Mouse (Mus musculus) olfactory bulb, adult 2 months (tissue): Measurements from ENCODE around the gene Zfp574. TPM values are rescaled to one million over a fixed set of nuclear protein-coding genes. Genes with fewer than 3 reads are reported as not detected.

Experiments used
- H3K27ac ChIP-seq: fragments of 200-500 bp; 2 replicates; pipeline ENCODE4 v1.5.1; 2012; ENCODE audit warnings: low read depth, low read length; ENCODE audit not compliant: insufficient read depth
- H3K4me1 ChIP-seq: fragments of 200-500 bp; 2 replicates; pipeline ENCODE4 v1.6.1; 2012; ENCODE audit warnings: low read length; ENCODE audit not compliant: control insufficient read depth, insufficient read depth
- H3K4me3 ChIP-seq: fragments of 200-500 bp; 2 replicates; pipeline ENCODE4 v1.5.1; 2012; ENCODE audit warnings: mild to moderate bottlenecking, low read depth, low read length, moderate library complexity; ENCODE audit not compliant: insufficient read depth
- CTCF ChIP-seq: fragments of 200-500 bp; IDR thresholded peaks from 2 replicates; pipeline ENCODE4 v1.5.1; 2012; ENCODE audit warnings: low read depth, mild to moderate bottlenecking, low read length, moderate library complexity; ENCODE audit not compliant: insufficient read depth
- POLR2A ChIP-seq: fragments of 200-500 bp; IDR thresholded peaks from 2 replicates; pipeline ENCODE4 v1.6.1; 2012; ENCODE audit warnings: mild to moderate bottlenecking, low read depth, low read length, moderate library complexity; ENCODE audit not compliant: insufficient read depth
- WGBS: fragments of 180-500 bp; shearing (Covaris S2); methylation state at CpG from one replicate; pipeline ENCODE4 v1.1.7; 2018; 5-methylcytosine and 5-hydroxymethylcytosine counted together
- polyA plus RNA-seq: library from polyadenylated mRNA; stranded (reverse); fragments of >200 nt; gene quantifications from 2 replicates; pipeline ENCODE4 v1.2.4, GENCODE M21; 2012; ENCODE audit warnings: low replicate concordance; ENCODE audit not compliant: missing spikeins, insufficient read depth, insufficient read length

The Zfp574 gene
- polyA plus RNA-seq, 1 experiment: not detected

- WGBS: 61% methylated on average over 22 of the region's 22 CpGs
- Histone ChIP-seq H3K27ac (peak overlapping the region; percentile 59), H3K4me1 (peaks cover 48% of the 10 kb centered on the region), H3K4me3 (peak overlapping the region; percentile 32)
- TF ChIP-seq CTCF: no peak
- no peak for TF ChIP-seq POLR2A
Measured at GRCm38 (mm10) chr7:25067909-25068656, 4.3 kb upstream of the Zfp574 start.

GRCm38 (mm10) chr7:25068724-25069123, 3.6 kb upstream of the Zfp574 start:
- no peak for TF ChIP-seq CTCF
- TF ChIP-seq POLR2A: no peak
- 14% methylated on average over 2 of the region's 2 CpGs for WGBS
- Histone ChIP-seq H3K27ac (peak overlapping the region; percentile 59), H3K4me3 (peak overlapping the region; percentile 32), H3K4me1 (peaks cover 49% of the 10 kb centered on the region)

- H3K27ac ChIP-seq: peak overlapping the region; percentile 95
- peaks cover 43% of the 10 kb centered on the region for H3K4me1 ChIP-seq
- H3K4me3 ChIP-seq: peak overlapping the region; percentile 91
- TF ChIP-seq CTCF (no peak), POLR2A (no peak)
- WGBS: under 1% methylated on average over 24 of the region's 33 CpGs
Measured at GRCm38 (mm10) chr7:25072716-25073390, 486 bp downstream of the Zfp574 start.

GRCm38 (mm10) chr7:25073924-25074323, 1.6 kb downstream of the Zfp574 start:
- peaks cover 35% of the 10 kb centered on the region for H3K4me1 ChIP-seq
- TF ChIP-seq CTCF (no peak), POLR2A (no peak)
- WGBS: 25% methylated on average over 8 of the region's 8 CpGs
- peak overlapping the region; percentile 91 for H3K27ac ChIP-seq
- no peak overlapping the region for H3K4me3 ChIP-seq

GRCm38 (mm10) chr7:25076296-25076662, 3.9 kb downstream of the Zfp574 start:
- no peak for TF ChIP-seq CTCF
- TF ChIP-seq POLR2A: no peak
- WGBS: 14% methylated on average over 7 of the region's 7 CpGs
- Histone ChIP-seq H3K27ac (peak overlapping the region; percentile 96), H3K4me1 (peaks cover 30% of the 10 kb centered on the region), H3K4me3 (peak overlapping the region; percentile 49)

GRCm38 (mm10) chr7:25076663-25077413, 4.5 kb downstream of the Zfp574 start:
- Histone ChIP-seq H3K4me3 (peak overlapping the region; percentile 88), H3K4me1 (peaks cover 30% of the 10 kb centered on the region), H3K27ac (peak overlapping the region; percentile 96)
- TF ChIP-seq POLR2A (peak; percentile 65), CTCF (no peak; the same call in 1 of the 2 replicates)
- under 1% methylated on average over 56 of the region's 56 CpGs for WGBS

- H3K27ac ChIP-seq: peak overlapping the region; percentile 56; the same call in 1 of the 2 replicates
- H3K4me1 ChIP-seq: peaks cover 32% of the 10 kb centered on the region
- WGBS: 1% methylated on average over 33 of the region's 33 CpGs
- TF ChIP-seq POLR2A (no peak), CTCF (no peak)
- peak overlapping the region; percentile 88 for H3K4me3 ChIP-seq
Measured at GRCm38 (mm10) chr7:25077414-25077755, 5.0 kb downstream of the Zfp574 start.

- TF ChIP-seq POLR2A (no peak), CTCF (no peak)
- Histone ChIP-seq H3K27ac (no peak overlapping the region), H3K4me1 (peaks cover 20% of the 10 kb centered on the region), H3K4me3 (no peak overlapping the region)
- 73% methylated on average over 12 of the region's 12 CpGs for WGBS
Measured at GRCm38 (mm10) chr7:25079496-25080026, 7.2 kb downstream of the Zfp574 start.

GRCm38 (mm10) chr7:25080431-25080830, 8.1 kb downstream of the Zfp574 start:
- peaks cover 19% of the 10 kb centered on the region for H3K4me1 ChIP-seq
- no peak for TF ChIP-seq POLR2A
- no peak for TF ChIP-seq CTCF
- WGBS: 91% methylated on average over 13 of the region's 13 CpGs
- no peak overlapping the region for H3K4me3 ChIP-seq
- no peak overlapping the region for H3K27ac ChIP-seq
